Mouse (Mus musculus) lung, postnatal 25 days (tissue): Measurements from ENCODE around the gene Mecom.

Source experiments
- DNase-seq: peaks from one replicate; pipeline ENCODE4 v3.0.0; 2022; ENCODE audit warnings: low spot score

Gene Mecom

DNA sequence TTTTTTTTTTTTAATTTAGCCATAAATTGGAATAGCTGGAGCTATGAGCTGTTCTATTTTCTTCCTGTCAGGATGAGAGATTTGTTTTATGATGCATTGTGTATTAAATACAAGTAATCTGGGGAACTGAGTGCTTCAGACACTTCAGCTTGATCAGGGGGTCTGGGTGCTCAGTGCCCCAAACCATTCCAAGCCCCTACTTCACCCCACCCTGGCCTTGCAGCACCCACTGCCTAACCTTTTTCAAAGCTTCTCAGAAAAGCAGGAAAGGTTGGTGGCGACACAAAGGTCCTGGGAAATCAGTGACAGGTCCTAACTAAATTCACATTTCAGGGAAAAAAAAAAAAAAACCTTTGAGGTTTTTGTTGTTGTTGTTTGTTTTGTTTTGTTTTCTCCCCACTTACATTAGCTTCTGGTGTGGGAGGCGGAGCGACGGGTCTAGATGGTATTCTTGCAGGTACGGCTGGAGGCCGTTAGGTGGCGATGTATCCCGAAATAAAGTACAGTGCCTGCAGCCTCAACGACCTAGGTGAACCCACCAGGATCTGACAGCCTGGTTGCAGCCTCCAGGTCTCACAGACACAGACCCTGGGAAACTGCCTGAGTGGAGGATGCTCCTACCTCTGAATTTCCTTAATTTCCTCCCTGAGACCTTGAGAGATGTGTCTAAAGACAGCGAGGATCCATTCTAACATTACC is 532.7 kb downstream of the Mecom start:
- peak; percentile 83 for DNase-seq

DNA sequence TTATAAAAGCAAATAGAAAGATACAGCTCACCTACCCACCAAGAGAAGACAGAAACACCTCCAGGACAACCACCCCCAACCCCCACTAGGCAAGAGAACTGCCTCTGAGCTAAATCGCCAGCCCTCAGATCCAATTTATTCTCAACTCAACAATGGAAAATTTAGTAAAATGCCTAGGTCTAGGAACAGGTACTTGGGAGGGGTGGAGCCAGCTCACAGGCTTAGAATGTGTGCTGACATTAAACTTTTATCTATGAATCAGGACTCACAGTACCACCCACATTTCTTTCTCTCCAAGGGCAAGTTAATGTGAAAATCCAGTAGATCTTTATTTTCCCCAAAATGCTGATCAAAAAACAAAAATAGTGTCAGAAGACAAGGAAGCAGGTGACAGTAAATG is 533.5 kb downstream of the Mecom start:
- DNase-seq: no peak

DNA sequence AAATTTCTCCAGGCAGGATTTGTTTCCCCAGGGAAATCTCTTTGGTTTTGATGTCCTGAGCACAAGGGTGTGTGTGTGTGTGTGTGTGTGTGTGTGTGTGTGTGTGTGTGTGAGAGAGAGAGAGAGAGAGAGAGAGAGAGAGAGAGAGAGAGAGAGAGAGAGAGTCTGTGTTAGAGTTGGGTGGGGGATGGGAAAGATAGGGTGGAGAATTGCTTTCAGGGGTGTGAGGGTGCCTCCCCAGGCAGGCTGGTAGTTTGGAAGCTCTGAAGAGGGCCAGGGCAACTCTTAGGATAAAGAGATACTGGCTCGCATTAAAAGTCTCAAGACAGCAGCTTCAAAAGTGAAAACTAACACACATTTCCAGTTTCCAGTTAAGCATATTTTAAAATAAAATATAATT is 534.4 kb downstream of the Mecom start:
- no peak for DNase-seq

DNA sequence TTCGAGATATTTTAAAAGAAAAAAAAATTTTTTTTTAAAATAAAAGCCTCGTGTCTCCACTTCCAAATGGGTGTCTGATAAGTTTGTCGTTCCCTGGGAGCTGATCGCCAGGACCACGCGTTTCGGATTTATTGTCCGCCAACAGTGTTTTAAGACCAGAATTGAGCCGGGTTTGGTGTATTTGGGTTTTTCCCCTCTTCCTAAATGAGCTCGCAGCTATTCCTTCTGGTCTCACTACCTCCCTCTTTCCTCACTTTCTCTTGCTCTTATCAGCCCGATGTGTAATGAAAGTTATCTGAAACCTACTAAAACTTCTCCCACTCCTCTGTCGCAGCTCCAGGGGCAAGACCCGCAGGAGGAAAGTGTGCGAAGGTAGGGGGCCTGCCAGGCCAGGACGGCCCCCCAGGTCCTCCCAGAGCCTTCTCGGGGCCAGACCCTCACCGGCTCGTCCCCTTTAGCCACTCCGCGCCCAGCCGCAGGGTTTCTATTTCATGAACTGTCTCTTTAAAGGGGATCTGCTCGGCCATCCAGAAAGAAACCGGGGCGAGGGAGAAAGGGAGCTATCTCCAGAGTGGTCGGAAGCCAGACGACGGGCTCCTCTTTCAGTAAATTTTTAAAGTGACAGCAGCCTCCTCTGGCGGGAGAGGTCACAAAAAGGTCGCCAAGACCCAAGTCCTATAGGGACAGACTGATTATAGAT is 535.0 kb downstream of the Mecom start:
- DNase-seq: peak; percentile 53

DNA sequence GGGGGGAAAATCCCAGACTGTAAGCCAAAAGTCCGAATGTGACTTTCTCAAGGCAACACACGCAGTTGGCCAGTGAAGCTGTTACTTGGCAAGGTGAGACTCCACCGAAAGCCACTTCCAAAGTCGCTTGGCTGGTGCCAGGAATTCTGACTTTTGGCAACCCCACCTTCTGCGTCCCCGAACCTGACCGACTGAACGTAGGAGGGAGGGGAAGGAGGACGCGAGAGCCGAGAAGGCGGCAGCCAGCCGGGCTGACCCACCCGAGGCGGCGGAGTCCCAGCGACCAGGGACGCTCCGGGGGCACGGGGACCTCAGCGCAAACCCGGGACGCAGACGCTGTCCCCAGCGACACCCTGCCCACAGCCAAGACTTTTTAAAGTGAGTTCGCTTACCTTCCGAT is 535.7 kb downstream of the Mecom start:
- DNase-seq: peak; percentile 44

DNA sequence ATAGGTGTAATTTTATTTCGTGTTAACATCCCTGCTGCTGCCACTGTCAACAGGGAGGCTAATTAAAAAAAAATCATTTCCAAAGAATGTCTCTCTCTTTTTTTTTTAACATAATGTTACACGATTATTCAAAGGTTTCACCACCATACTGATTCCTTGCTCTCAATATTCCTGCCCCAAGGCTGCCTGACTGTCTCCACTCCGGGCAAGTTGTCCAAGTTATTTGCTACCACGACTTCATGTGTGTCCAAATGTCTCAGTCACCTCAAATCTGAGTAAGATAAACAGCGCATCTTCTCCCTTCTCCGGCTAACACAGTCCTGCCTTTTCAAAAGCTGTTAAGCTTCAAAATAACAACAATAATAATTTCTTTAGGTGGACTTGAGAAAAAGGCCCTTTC is 536.1 kb downstream of the Mecom start:
- DNase-seq: no peak

DNA sequence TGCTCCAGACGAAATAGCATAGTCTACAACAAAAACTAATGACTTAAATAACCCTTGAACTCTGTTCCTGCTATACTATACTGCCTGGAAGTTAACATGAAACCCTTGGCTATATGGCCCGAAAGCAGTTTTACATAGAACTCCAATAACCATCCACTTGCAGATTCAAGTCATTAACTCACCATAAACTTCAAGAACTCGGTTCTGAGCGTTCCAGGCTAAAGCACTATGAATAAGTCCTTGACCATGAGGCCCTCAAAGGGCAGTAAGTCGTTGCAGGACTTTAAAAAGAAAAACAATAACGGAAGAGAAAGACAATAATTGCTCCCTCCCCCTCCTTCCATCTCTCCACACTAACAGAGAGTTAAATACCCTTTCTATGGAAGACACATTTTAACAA is 536.9 kb downstream of the Mecom start:
- no peak for DNase-seq

DNA sequence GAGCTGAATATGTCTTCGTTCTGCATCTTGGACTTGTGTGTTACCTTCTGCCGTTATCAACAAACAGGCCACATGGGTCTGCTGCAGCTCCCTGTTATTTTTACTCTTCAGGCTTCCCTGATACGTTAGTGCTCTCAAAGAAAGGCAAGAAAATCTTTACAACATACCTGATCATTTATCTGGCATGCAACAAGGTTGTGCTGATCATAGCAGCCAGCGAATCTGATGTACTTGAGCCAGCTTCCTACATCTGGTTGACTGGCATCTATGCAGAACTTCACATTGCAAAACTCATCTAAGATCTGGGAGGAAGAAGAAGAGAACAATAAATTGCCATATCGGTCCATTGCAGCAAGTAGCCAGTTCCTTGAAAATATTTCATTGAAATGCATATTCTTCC is 538.2 kb downstream of the Mecom start:
- no peak for DNase-seq

DNA sequence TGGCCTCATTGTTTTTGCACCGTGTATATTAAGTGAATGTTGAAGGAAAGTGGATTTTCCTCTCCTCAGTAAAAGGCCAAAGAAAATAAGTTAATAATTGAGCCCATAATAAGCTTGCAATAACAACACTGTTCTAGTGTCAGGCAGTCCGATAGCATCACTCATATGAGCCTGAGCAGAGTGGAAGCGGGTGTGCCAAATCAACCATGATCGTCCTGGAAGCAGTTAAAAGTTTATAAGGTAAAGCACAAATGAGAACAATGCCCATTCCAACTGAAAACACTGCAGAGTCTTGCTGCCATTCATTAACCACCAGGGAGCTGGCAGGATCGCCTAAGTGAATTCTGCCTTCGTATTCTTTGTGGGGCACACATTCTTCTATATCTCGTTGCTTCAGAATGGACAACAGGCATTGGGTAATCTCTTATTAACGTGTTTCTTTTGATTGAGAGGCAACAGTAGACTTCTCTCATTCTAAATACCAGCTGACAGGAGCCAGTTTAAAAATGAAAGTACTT is 542.9 kb downstream of the Mecom start:
- DNase-seq: no peak

DNA sequence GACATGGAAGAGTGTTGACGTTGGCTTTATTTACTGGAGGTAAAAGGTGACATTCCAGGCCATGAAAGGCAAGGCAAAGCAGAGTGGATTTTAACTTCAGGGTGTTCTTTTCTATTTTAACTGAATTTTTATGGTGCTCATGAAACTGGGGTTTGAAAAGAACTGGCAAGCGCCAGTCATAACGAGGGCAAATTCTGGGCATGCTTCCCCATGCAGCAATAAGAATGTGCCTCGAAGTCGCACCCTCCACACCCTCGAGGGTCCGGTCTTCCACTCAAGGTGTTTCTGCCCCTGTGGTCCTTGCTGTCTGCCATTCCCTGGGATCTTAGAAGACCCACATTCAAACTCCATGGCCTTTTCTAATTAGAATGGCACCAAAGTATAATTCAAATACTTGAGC is 547.5 kb downstream of the Mecom start:
- no peak for DNase-seq

DNA sequence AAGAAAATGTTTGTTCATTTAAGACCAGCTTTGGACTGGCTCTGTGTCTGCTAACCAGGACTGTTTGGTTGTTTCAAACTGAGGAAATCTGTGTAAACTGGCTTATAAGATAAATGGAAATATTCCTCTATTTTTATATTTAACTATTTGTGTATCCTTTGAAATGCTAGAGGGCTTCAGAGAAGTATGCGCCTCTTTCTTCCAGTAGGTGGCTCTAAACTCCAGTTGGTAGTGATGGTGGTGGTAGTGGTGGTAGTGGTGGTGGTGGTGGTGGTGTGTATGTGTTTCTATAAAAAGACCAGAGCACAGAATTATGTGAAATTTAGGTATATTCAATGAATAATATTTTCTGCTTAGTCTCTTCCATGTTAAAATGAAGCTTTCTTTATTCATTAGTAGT is 548.8 kb downstream of the Mecom start:
- DNase-seq: no peak

DNA sequence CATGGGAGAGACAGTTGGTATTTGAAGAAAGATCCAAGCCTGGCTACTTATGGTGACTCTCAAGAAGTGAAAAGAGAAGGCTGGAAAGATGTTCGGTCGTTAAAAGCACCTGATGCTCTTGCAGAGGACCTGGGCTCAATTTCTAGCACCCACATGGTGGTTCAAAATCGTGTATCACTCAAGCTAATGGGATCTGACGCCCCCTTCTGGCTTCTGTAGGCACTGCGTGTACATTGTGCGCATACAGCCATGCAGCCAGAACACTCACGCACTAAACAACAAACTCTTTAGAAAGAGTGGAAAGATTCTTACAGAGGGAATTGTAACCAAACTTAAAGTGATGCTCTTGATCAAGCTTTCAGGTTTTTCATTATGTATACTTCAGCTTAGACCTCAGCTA is 550.7 kb downstream of the Mecom start:
- no peak for DNase-seq

DNA sequence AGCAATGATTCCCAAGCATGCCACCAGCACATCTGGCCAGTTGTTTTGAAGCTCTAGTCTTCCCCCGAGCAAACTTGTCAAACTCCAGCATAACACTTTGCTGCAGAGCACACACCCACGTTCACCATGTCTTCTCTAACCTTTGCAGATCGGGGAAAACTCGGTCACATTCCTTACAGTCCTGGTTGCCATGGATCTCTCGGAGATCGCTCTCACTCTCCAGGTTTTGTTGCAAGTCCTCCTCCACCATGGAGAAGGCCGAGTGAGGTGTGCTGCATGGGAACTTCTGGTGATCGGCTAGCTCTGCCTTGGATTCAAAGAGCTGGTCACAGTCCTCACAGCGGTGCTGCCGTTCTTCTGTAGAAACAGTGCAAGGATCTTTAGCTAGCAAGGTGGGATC is 554.5 kb downstream of the Mecom start:
- no peak for DNase-seq

DNA sequence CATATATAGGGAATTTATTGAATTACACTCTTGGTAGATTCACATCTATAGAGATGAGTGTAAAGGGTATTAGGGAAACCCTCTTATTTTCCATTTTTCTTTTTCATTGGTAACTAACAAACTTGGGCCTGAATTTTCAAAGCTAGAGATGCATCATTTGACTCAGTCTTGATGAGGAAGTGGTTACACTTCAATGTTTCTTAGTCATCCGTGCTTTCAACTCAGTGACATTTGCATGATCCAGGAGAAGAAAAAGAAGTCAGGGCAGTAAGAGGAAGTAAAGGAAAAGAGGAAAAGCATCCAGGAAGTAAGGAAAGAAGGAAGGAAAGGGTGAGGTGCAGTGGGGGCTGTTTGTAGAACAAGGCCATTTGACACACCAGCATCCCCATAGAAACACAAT is 556.3 kb downstream of the Mecom start:
- no peak for DNase-seq

DNA sequence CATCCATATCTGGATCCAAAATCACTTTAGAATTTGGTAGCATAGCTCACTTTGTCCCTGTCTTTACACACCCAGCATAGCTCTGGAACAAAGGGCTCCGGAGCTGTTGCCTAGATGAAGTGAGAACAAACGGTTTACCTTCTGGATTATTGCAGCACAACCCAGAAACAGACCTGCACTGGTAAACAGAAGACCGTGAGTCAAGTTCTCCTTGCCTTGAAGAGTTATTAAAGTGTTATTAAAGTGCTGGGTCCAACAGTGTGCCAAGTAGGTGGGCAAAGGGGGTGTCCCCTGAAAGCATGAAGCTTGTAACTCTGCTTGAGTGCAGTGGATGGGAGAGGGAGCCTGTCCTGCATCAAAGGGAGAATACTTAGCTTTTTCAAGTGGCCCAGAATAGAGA is 563.4 kb downstream of the Mecom start:
- DNase-seq: no peak

DNA sequence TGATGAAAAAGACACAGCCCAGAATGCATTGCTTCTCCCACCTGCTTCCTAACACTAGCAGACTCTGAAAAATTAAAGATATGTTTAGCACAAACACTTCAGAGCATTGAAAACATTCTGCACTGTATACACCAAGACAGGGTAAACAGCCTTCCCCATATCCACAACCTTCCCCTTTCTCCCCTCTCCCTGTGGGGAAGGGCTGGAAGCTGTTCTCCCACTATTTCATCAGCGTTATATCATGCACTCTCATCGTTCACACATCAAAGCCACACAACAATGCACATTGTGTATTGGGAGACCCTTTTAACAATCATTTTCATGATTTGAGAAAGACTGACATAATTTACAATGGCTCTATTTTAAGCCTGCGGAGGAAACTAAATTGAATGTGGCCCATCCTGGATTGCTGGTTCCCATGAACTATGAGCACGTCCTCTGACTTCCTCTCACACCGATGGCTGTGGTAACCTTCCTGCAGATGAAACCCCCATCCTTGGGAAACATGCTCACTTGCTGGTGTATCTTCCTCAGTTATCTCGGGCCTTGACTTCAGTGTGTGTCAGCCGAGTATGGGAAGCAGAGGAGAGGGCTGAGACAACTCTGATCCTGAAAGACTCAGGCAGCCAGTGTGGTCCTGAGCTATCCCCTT is 566.4 kb downstream of the Mecom start:
- DNase-seq: no peak

DNA sequence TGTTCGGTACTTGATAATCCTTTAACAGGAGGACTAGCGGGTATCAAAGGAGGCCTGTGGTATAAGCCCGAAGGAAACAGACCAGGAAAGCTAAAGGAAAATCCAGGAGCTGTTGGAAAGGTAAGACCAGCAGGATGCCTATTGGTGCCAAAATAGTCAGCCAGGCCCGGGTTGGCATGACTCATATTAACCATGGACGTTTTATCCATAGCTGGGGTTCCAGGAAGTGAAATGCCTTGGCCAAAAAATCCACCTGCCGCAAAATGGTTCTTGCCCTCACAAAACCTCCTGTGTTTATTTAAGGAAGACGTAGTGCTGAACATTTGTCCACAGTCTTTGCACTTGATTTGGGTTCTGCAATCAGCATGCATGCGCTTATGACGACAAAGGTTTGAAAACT is 567.3 kb downstream of the Mecom start:
- no peak for DNase-seq

DNA sequence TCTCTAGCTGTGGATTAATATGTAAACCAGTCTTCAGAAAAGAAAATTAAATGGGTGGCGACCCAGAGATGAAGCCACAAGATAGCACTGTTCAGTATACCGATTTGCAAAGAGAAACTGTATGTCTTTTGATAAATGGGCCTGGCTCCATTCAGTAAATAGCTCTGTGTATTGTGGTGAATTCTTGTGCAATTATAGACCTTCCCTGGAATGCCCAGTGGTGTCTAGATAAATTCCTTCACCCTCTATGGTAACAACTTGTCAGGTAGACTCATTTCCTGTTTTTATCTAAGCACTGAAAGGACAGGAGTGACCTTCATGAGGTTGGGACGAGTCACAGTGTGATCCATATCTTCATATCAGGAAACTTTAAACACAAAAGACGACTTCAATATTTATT is 571.2 kb downstream of the Mecom start:
- DNase-seq: peak; percentile 32

DNA sequence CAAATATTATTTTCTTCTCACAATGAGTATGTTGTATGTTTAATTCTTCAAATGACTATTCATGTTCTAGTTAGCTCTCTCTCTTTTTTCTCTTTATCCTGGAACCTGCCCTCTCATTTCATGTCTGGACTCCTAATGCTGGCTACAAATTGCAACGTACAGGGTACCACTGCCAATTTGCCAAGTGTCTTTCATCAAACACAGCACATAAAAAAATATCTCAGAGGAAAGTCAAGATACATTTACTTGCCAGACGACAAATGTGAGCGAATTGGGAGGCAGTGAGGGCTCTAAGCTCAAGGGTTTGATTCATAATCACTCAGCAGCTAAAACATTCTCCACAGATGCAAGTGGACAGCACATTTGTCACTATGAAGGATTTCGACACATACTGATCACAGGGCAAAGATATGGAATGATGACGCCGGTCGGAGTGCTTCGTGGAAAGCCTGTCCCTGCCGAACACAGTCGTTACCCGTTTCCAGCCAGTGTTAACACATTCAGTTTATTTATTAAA is 579.3 kb downstream of the Mecom start:
- DNase-seq: peak; percentile 37

DNA sequence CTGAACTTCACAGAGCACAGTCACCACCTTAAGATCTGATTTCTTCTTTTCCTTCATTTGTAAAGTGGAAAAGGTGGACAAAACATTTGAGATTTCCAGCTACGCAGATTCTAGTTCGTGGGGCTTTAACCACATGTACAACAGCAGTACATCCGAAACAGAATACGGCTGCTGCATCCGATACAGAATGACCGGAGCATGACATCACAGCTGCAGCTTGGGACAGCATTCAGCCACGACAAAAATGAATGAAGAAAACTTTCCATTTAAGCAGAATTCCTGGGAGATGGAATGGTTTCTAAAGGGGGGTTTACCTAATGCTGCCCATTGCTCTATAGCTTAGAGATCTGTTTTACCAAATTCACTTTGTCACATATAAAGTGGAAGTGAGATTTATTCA is 583.9 kb downstream of the Mecom start:
- no peak for DNase-seq

DNA sequence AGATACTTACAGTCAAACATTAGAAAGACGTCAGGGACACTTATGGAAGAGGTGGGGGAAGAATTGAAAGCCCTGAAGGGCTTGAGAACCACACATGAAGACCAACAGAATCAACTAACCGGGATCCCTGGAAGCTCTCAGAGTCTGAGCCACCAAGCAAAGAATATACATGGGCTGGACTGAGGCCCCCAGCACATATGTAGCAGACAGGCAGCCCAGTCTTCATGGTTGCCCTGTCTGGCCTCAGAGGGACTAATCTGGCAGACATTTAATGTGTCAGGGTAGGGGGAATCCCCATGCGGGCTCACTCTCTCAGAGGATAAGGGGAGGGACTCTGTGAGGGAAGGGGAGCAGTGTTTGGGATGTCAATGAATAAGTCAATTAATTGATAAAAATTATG is 584.4 kb downstream of the Mecom start:
- DNase-seq: no peak

DNA sequence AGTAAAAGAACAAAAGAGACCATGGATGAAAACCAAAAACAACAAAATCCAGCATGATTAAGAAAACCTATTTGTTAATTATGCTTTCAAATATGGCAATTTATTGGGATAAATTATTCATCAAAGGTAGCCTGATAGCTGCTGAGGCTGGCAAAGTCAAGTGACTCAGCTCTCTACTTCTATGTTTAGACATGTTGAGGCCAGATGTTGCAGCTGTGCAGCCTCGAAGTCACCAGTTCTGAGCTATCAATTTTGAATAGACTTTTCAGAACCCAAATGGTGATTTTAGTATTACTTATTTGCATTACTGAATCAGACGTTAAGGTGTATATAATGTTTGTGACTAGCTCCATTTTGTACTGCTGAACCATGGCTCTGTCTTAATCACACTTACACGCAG is 588.8 kb downstream of the Mecom start:
- no peak for DNase-seq
